Mouse (Mus musculus) ovary, postnatal 10 days (tissue): Measurements from ENCODE around the gene Ccdc91.

ENCODE experiments used
- DNase-seq: peaks from one replicate; pipeline ENCODE4 v3.0.0; 2022; ENCODE audit warnings: low spot score

Gene Ccdc91

DNA sequence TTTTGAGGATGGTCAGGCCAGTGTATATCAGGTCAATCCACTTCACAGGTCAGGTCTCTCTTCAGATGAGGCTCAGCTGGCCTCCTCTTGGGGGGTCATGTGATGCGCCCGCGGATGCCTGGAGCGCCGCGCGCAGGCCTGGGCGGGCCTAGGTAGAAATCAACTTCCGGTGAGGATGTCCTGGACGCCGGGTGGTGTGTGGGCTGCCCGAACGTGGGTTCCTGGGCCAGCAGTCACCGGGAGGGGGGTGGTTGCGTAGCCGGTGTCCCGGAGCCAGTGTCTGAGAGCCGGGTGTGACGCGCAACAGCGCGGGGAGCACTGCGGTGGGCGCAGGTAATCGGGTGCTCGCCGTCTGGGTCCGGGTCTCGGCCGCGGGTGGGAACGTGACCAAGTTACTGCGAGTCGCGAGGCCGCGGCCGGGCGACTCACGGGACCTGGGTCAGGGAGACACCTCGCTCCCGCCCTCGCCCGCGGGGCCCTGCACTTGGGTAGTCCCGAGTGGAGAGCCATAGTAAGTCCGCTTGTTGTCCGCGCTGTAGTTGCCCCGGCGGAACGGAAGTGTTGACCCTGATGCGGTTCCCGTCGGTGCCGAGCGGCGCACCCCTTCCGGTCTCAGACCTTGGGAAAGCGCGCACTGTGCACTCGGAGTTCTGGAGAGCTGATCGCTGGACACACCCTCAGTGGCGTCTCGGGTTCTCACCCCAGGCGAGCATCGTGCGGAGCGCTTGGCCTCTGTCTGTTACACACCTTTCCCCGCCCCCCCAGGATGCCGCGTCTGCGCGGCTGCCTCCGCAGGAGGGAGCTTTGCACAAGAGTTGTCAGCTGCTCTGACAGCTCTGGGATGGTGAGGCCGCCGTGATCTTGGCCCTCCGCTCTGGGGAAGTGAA lies at the start of gene Ccdc91:
TSS of gene Ccdc91 (plus strand) at position 102 of the 887 bp plus-strand sequence.
- peak; percentile 85 for DNase-seq

DNA sequence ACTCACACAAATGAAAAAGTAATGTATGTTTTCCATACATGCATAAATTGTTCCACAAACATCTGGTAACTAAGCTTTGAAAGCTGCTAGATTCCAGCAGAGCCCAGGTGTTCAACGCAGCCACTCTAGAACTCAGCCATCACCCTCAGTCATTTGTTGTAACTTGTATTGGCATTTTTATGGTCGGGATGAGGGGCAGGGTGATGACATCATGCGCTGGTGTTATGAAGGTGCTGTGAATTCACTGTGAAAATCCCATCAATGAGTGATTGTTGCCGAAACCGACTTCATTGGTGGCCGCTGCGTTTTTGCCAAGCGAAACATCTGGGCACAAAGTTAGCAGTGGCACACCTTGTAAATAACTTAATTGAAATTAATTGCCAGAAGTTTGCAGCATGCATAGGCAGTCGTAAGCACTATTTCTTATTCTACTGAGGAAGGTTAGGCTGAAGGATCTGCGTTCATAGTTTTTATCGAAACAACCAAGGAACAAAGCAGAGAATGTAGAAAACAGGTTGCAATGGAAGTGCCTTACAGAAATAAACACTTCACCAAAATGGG lies 48.6 kb upstream of the Ccdc91 start:
- DNase-seq, result no peak

DNA sequence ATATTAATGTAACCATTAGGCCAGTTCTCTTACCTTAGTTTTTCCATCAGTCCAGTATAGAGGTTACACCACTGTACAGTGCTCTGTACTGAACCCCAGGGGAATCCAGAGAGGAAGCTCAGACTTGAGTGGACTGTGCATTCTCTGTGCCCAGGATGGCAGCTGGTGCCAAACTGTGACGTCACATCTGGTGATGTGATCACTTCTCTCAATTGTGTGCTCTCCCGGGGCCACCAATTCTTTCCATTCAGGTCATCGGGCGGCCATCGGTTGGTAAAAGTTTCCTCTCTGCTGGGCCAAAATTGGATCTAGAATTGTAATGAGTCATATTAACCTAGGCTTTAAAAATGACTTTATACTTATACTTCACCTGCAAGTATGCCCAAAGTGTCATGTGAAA lies 19.9 kb upstream of the Ccdc91 start:
- DNase-seq, result no peak

DNA sequence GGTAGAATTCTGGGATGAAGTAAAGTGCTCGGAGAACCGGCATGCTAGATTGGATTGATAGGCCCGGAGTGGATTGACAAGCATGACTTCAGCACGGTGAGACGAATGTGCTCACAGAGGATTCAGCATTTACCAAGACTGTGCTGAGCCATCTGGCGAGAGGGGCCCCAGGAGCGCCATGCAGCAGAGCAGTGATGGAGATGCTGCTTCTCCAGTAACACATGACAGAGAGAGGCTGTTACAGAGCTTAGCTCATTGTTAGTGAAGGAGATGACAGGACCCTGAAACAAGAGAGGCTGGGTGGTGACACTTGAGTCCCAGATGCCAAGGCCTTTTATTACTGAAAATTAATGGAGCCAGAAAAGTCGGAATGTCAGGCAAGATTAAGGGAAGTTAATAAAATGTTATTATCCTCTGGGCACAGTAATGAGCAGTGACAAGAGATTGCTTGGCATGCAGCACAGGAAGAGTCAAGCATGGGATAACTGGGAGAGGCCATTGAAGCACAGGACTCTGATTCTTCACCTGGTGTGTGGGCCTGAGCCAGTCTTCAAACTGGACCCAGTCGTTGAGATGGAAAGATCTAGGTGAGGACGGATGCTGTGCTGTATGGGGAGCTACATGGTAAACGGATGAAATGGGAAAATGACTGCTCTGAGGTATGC lies 16.9 kb upstream of the Ccdc91 start:
- no peak for DNase-seq

GRCm38 (mm10) chr6:147470016-147470415 lies 5.6 kb upstream of the Ccdc91 start:
- DNase-seq, result no peak

DNA sequence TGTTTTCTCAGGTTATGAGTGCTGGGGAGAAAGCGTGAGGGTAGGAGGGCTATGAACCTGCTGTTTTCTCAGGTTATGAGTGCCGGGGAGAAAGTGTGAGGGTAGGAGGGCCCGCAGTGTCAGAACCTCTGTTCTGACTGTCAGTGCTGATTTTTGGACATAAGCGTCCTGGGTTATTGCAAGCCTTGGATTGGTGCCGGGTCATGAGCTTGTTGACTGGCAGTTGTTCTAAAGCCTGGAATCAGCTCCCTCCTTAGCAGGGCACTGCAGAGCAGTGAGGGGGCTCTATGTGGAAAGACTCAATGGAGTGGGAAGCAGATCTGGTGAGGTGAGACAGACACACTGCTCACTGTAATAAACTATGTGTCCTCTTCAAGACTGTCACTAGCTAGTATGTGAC lies 5.5 kb downstream of the Ccdc91 start:
- DNase-seq, result no peak

- no peak for DNase-seq
Measured at GRCm38 (mm10) chr6:147490120-147490519, 14.5 kb downstream of the Ccdc91 start.

- no peak for DNase-seq
Measured at GRCm38 (mm10) chr6:147492551-147492950, 16.9 kb downstream of the Ccdc91 start.

GRCm38 (mm10) chr6:147501439-147501838 lies 25.8 kb downstream of the Ccdc91 start:
- no peak for DNase-seq

DNA sequence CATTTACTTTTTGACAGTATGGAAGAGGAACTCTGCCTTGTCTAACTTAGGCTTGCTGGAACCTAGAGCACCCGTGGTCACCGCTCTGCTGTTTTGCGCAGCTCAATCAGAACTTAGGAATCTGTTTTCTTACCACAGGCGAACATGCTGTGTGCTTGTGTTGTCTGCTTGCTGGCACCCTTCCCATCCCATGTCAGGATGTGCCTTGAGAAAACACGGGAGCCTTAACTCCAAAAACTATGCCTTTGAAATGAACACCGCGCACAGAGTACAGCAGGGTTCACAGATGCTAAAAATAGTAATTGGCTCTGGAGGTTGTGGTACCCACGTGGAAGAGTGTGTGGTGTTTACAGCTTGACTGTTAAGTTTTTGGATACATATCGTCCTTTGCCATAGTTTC lies 30.4 kb downstream of the Ccdc91 start:
- no peak for DNase-seq

DNA sequence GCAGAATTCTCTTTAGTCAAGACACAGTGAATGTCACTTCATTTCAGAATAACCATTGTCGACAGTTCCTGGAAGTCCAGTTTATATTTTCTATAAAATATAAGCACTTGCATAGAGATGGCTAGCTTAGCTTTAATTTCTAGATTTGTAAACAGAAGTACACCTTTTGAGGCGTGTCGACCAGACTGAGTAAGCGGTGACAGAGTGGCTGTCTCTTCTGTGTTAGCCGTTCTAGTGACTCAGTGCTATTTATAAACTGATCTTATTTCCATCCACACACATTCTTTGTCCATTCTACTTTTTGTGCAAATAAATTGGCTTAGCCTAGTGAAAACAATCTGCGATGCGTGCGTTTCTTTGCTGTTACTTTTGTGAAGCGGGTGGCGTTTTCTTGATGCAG lies 30.9 kb downstream of the Ccdc91 start:
- no peak for DNase-seq

- DNase-seq, result no peak
Measured at GRCm38 (mm10) chr6:147507186-147507585, 31.6 kb downstream of the Ccdc91 start.

- DNase-seq, result no peak
Measured at GRCm38 (mm10) chr6:147510516-147510915, 34.9 kb downstream of the Ccdc91 start.

- no peak for DNase-seq
Measured at GRCm38 (mm10) chr6:147517909-147518308, 42.3 kb downstream of the Ccdc91 start.

GRCm38 (mm10) chr6:147525236-147525635 lies 49.6 kb downstream of the Ccdc91 start:
- DNase-seq, result no peak

- DNase-seq, result no peak
Measured at GRCm38 (mm10) chr6:147534971-147535370, 59.3 kb downstream of the Ccdc91 start.

- DNase-seq, result no peak
Measured at GRCm38 (mm10) chr6:147538236-147538635, 62.6 kb downstream of the Ccdc91 start.

- no peak for DNase-seq
Measured at GRCm38 (mm10) chr6:147539056-147539600, 63.5 kb downstream of the Ccdc91 start.

- no peak for DNase-seq
Measured at GRCm38 (mm10) chr6:147540942-147541341, 65.3 kb downstream of the Ccdc91 start.

DNA sequence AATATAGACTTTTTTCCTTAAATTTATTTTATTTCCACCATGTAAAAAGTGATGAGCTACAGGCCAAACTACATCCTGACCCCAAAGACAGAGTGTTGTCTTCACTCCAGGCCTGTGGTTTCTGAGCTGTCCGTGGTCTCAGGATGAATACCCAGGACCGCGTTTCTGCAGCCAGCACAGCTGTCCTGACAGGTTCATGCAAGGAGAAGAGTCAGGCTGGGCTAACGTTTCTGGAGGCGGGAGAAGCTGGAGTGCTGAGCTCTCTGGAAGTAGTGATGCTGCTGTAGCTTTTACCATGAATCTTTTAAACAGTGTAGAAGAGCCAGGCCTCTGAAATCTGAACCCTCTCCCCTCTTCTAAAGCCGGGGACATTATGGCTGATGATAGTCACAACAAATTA lies 80.0 kb downstream of the Ccdc91 start:
- DNase-seq, result no peak

DNA sequence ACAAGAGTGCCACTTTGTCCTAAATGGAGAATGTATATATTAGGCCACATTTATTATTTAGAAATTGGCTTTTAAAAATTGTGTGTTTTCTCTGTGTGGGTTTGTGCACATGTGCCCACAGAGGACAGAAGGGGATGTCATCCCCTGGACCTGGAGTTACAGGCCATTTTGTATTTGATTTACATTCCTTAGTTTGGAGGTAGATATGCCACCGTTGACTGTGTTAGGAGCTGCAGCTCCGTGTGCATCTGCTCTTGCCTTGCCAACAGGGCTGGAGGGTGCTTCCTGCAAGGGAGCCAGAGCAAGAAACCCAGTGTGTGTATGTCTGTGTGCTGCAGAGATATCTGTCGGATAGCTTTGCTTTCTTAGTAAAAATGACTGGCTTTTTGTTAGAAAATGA lies 83.7 kb downstream of the Ccdc91 start:
- DNase-seq, result no peak

GRCm38 (mm10) chr6:147560436-147560835 lies 84.8 kb downstream of the Ccdc91 start:
- no peak for DNase-seq

DNA sequence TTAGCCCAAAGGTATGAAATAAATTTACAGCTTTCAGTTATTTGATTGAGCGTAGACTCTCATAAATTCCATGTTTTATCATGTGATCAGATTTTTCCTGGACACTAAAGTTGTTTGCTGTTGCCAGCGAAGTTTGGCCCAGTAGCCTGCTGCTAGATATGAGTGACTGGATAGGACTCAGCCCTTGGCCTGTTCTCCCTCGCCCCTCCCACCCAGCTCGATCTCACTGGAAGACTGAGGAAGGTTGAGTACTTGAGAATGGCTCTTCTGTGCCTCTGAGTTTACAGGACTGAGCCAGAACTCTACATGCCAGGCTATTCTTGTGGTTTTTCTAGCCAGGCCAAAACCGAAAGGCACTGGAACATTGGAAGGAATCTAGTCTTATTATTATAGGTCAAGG lies 93.6 kb downstream of the Ccdc91 start:
- DNase-seq, result no peak
